Mouse (Mus musculus): Measurements from ENCODE around the gene Trim80.

DNA sequence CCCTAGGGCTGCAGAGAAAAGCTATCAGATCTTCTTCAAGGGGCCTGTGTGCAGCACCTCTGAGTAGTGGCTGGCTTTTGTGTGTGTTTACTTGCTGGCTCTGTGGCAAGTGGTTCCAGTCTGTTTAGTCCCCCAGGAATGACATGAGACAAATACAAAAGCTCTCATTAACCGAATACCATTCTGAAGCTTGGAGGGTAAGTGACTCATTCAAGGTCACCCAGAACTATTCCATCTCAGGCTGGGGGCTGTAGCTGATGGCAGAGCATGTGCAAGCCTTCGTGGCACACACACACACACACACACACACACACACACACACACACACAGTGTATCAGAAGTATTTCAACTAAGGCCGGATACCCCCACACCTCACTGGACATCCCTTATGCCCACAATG lies 40.2 kb upstream of the Trim80 start:
- TF ChIP-seq CTCF (IDR thresholded peaks at IDR 0.05; ENCODE audit: low read depth, low read length) (no peak), POLR2A (IDR thresholded peaks at IDR 0.05; ENCODE audit: extremely low read depth, insufficient read depth, low read length) (no peak)
